Mouse (Mus musculus): ENCODE data around the gene Ube2o. TPM values are rescaled to one million over a fixed set of nuclear protein-coding genes. Genes with fewer than 3 reads are reported as not detected.
"Not testable (repeated sequence)": the region's sequence is repeated elsewhere in the genome, so short reads cannot be mapped to it uniquely, and the experiment has no call there.

Gene Ube2o
- total RNA-seq, 2 experiments from 2014 or later = 32.6 to 39.0 TPM

DNA sequence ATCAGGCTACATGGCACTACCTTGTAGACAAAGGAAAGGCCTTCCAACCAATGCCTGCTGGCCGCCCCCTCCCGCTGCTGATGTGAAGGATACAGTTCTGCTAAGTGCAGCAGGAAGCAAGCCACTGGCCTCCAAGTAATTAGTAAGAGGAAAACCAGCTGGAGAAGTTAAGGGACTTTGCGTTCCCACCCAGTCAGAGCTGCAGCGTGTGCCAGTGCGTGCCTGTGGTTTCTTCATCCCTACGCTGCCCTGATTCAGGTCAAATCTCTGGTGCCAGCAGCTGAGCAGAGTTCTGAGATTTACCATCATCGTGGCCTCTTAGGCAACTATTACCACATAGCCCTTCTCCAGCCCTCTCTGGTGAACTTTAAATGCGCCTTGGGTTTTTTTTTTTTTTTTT, 62.8 kb downstream of the Ube2o start:
- DNase-seq (ENCODE audit: low spot score in 2 of 2) = no peak

DNA sequence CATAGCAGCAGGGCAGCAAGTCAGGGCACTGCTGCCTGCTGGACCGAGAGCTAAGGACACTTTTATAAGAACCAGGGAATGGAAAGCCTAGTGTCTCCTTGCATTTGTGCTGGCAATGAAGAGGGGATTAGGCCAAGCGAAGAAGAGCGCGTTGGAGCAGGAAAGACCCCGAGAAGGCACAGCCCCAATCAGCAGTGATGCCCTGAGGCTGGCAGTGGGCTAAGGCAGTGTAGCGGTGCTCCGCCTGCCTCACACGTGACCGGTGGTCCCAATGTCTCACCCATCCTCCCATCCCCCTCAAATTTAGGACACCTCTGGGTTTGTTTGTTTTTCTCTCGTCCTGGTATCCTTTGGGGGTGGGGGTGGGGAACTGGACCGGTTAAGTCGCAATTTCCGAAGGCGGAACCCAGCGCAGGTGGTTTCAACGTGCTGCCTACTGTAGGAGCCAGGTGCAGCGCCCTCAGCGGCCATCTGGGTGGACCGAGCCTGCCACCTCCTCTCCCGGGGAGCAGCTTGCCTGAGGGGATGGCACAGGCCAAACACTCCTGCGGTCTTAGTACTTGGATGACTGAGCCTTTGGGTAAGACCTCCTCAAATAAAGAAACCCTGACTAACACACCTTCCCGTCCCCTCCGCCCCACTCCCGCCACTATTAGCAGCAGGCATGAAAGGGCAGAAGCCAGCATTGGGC, 65.8 kb downstream of the Ube2o start:
- no peak for DNase-seq (ENCODE audit: low spot score in 2 of 2)

DNA sequence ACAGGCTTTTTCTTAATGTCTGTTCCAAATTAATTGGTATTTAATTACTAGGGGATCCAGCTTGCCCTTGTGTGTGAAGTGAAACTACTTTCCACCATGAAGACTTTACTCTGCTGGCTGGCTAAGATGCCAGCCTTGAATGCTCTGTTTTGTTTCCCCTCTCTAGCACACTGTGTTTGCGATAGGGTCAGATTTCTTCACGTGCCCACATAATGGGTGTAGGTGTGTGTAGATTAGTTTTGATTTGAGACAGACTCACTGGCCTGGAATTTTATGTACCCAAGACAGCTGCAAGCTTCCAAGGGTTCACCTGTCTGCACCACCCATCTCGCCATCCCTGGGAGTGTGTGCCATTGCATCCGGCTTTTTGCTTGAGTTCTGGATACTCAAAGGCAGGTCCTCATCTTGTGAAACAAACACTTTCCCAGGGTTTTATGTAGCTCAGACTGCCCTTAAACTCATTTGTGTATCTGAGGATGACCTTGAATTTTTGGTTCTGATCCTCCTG, 67.7 kb downstream of the Ube2o start:
- no peak for DNase-seq (ENCODE audit: low spot score in 2 of 2)

DNA sequence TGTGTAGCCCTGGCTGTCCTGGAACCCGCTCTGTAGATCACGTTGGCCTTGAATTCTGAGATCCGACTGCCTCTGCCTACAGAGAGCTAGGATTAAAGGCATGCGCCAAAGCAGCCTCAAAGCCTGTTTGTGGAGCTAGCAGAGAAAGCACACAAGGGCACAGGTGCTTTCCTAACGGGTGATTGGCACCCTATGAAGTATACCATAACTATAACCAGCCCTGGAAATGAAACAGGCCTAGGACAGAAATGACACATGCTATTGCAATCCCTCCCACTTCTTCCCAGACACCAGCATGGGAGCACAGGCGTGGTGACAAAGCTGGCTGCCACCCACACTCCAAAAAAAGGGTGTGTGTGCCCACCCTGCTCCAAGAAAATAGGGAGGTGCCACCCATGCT, 68.3 kb downstream of the Ube2o start:
- DNase-seq (ENCODE audit: low spot score in 2 of 2) = no peak

DNA sequence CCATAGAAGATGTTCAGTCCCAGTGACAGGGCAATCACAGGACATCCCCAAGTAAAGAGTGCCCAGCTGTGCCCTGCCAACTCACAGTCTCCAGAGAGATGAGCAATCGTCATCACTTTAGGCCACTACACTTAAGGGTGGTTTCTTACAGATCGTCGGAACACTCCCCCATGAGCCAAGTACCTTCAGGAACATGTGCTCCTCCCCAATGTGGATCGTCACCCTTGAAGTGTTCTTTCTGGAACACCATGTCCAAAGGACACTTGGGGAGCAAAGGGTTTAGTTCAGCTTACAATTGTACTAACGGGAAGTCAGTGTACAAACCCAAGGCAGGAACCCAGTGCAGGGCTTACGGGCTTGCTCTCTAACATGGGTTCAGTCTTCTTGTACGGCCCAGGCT, 69.1 kb downstream of the Ube2o start:
- DNase-seq (ENCODE audit: low spot score in 2 of 2) = no peak

DNA sequence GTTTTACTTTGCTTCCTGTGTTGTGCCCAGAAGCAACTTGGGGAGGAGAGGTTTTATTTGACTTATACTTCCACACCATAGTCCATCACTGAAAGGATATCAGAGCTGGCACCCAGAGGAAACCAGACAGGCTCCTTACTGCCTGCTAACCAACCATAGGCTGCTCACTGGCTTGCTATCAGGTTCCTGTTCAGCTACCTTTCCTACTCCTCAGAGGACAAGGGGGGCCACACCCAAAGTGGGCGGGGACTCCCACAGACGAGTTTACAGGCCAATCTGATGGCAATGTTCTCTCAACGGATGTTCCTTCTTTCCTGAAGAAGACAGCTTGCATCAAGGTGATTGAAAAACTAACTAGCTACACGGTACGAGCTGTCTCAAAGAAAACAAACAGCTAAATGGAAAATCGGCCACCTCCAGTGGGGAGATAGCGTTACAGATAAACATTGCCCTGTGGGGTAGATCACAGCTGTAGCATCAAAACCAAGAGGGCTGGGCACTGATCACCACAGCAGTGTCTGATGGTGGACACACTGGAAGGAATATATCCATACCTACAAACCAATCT, 69.9 kb downstream of the Ube2o start:
- no peak for DNase-seq (ENCODE audit: low spot score in 2 of 2)

DNA sequence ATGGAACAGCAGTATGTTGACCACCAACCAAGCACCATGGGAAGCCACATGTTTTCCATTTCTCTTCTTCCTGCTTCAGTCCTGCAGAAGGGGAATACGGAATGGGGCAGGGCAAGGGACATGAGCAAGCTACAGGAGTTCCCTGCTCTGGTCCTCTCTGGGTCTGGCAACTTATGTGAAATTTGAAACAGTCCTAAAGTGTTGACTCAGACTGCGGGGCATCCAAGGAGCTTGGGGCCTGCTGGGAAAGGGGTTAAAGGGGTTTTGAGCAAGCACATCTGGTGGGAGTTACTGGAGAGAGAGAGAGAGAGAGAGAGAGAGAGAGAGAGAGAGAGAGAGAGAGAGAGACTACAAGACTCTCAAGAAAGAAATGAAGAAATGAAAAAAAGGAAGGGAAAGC, 72.6 kb downstream of the Ube2o start:
- DNase-seq (ENCODE audit: low spot score in 2 of 2) = no peak

DNA sequence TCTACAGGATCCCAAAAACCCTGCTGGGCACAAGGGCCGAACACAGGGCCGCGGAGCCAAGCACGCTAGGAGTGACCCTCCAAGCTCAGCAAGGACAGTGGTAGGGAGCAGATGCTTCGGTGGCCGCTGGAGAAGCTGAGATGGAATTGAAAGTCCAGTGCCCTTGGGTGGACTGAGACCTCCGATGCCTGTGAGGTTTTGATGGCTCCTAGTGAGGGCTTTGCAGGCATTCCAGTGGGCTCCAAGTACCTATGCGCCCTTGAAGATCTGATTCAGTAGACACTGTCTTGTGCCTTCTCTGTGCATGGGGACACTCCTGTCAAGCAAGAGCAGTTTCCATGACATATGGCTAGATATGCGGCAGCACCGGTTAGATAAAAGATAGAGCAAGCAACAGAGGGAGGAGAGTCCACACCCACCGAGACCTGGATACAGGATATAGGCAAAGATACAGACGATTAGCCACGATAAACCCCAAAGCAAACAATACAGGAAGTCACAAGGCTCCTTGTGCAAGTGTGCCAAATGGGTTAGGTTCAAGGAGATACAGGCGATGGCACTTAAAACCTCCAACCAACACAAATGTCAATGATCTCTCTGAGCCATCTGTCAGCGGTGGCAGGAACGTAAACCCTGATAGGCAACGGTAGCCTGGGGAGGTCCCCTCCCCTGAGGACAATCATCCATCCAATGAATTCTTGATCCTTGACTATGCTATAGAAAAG, 74.9 kb downstream of the Ube2o start:
- DNase-seq (ENCODE audit: low spot score in 2 of 2) = no peak

DNA sequence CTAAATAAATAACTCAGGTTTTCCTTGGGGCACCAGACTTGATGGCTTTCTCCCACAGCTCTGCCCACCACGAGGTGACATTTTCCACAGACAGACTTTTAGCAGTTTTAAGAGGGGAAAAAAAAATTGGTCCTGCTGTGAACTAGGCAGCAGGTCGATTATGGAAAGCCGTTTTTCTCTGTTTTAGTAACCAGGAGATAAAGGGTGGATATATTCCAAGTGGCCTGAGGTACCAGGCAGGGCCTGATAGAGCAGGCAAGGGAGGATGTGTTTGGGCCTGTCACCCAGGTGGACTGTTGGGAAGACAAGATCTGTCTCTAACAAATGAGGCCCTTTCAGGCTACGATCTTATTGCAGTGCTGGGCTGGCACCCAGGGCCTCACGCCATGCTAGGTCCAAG, 75.7 kb downstream of the Ube2o start:
- no peak for DNase-seq (ENCODE audit: low spot score in 2 of 2)

DNA sequence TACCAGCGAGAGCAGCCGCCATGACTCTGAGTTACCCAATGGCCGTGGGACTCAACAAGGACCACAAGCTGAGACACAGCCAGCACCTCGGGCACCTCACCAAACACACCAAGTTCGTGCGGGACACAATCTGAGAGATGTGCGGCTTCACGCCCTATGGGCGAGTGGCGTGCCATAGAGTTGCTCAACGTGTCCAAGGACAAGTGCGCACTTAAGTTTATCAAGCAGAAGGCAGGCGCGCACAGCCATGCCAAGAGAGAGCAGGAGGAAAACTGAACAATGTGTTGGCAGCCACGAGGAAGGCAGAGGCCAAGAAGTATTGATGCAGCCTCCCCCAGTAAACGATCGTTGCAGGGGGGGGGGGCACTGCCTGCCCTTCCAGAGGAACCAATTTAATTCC, 76.7 kb downstream of the Ube2o start:
- no peak for DNase-seq (ENCODE audit: low spot score in 2 of 2)

DNA sequence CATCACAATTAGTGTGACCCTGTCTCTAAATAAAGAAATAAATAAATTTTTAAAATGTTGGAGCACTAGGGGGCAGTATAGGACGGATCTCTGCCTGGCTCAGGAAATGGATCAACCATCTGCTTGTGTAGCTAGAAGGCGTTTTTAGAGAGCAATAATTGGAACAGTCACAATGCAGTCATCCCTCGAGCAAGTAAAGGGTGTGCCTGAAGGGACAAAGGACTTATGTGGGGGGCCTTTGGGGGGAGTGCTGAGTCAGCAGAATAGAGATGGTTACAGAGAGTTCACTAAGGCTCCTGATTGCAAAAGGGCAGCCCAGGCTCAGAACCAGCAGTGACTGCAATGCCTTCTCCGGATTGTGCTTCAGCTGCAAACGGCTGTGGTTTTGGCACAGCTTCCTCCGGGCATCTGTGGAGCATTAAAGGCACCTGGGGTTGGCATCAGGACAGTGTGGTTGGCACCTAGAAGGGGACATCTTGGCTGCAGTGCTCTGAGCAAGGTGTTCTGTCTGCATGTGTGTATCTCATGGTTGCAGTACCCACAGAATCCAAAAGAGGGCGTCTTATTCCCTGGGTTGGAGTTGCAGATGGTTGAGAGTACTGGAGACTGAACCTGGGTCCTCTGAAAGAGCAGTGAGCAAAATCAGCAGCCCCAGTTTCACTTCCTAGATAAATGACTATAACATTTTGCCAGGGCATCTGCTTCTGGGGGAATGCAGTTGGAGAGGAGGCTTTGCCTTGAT, 80.1 kb downstream of the Ube2o start:
- no peak for DNase-seq (ENCODE audit: low spot score in 2 of 2)

DNA sequence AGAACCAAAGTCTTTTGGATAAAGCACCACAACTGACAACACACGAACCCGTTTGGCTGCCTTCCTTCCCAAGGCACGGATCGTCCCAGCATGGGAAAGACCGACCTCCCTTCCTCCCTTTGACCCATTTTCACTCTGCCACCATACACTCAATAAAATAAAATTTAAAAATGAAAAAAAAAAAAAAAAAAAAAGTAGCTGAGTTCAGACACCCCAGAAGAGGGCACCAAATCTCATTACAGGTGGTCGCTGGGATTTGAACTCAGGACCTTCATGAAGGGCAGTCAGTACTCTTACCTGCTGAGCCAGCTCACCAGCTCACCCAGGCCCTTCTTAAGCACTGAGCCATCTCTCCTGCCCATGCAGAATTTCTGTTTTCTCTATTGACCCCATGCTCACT, 82.2 kb downstream of the Ube2o start:
- DNase-seq (ENCODE audit: low spot score in 2 of 2) = no peak

DNA sequence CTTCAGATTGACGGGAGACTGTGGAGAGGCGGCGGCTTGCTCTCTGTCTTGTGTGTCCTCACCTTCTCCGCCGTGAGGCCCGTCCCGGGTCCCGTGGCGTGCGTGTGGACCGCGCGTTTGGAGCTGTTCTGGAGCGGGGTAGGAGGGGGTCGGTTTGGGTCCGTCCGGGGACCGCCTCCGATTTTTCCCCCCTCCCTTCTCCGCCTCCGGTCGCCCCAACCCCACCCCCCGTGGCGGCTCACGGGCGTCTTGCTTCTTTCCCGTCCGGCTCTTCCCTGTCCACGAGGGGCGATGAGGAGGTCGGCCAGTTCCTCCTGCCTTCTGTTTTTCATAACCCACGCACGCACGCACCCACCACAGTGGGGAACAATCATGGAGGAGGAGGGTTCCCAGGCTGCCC, 82.7 kb downstream of the Ube2o start:
- no peak for DNase-seq (ENCODE audit: low spot score in 2 of 2)

DNA sequence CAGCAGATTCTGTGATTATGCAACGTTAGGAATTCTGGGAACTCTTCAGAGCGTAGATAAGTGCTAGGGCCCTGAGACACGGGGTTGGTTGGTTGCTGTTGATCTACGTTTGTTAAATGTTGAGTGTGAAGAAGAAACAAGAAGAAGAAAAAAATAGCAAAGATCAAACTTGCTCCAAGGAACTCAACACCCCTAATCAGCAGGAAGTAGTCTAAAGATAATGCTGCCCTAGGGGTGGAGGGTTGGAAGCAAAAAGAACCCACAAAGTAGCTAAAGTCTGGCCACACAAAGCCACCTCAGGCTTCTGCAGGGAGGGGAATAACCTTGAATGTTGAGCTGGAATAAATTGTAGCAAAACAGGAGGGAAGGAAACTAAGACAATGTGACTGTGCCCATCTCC, 83.9 kb downstream of the Ube2o start:
- DNase-seq (ENCODE audit: low spot score in 2 of 2) = no peak

DNA sequence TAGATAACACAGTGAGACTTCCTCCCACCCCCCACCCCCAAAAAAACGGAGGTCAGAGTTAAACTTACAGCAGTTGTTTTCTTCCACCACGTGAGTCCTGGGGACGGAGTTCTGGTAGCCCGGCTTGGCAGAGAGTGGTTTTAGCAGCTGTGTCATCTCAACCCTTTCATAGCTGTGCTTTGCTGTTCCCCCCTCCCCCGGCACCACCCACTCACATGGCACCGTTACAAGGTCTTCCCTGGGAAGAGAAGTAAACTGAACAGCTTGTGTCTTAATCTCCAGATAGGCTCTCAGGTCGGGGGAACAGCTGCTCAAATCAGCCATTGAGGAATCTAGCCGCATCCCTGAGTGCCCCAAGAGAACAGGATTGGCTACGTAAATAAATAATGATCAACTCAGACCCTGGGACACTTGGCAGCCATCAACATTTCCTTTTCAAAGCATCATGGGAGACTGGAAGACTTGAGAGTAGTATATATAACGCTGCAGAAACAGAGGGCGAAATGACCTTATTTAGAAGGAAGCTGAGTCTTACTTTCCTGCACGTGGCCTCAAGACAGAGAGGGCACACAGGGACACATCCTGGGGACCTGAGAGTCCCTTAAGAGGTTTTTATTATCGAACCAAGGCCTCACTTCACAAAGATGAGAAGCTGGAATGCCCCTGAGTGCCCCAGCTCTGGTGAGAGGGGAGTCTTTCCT, 86.6 kb downstream of the Ube2o start:
- no peak for DNase-seq (ENCODE audit: low spot score in 2 of 2)

DNA sequence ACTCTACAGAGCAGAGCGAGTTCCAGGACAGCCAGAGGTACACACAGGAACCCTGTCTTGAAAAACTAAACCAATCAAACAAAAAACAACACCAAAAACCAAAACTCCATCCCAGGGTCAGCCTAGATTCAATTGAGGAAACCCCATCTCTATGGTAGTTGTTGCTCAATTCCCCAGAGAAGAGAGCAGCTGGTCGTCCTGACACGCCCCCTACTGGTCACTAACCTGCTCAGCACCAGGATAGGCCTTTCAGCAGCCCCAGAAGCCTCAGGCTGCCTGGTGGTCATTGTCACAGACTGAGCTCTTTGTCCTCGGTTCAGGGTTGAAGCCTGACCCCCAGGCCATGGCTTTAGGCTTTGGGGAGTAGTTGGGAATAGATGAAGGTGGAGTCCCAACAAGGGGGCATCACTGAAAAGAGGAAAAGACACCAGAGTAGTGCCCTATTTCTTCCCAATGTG, 87.4 kb downstream of the Ube2o start, which contains the start of gene Prpsap1:
Prpsap1 (minus strand) TSS at position 408 of the 458 bp plus-strand sequence.
- no peak for DNase-seq (ENCODE audit: low spot score in 2 of 2)

DNA sequence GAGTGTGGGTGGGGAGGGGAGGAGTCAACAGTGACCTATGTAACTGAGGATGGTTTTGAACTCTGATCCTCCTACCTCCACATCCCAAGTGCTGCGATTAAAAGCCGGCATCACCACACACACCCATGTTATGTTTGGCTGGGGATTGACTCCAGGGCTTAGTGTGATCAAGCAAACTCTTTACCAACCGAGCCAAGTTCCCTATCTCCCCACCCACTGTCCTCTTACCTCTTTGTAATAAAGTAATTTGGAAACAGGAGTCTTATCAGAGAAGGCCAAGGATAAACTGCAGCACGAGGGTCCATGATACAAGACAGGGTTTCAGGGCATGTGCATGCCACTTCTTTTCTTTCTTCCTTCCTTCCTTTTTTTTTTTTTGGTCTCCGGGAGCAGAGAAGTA, 88.1 kb downstream of the Ube2o start:
- DNase-seq (ENCODE audit: low spot score in 2 of 2) = no peak

DNA sequence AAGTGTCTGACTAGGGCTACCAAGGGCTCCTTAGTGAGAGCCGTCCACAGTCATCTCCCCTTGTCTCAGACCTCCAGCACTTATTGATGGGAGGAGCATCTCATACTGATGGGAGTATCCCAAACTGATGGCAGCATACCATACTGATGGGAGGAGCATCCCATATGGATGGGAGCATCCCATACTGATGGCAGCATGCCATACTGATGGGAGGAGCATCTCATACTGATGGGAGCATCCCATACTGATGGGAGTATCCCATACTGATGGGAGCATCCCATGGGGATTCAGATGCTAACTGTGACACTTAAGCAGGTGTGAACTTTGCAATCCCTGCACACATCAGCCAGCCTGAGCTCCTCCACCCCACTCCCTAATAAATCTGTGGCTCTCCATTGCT, 88.7 kb downstream of the Ube2o start:
- not testable (repeated sequence) for DNase-seq (ENCODE audit: low spot score in 2 of 2)

DNA sequence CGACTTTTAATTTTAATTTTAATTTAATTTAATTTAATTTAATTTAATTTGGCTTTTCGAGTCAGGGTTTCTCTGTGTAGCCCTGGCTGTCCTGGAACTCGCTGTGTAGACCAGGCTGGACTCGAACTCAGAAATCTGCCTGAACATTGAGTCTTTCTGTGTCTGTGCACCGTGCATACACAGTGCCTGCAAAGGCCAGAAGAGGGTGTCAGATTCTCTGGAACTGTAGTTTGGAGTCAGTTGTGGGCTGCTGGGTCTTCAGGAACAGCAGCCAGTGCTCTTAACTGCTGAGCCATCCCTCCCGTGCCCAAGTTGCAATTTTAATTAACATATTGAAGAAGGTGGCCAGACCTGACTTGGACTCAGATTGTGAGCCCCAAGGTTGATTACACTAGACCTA, 89.9 kb downstream of the Ube2o start:
- DNase-seq (ENCODE audit: low spot score in 2 of 2) = no peak

DNA sequence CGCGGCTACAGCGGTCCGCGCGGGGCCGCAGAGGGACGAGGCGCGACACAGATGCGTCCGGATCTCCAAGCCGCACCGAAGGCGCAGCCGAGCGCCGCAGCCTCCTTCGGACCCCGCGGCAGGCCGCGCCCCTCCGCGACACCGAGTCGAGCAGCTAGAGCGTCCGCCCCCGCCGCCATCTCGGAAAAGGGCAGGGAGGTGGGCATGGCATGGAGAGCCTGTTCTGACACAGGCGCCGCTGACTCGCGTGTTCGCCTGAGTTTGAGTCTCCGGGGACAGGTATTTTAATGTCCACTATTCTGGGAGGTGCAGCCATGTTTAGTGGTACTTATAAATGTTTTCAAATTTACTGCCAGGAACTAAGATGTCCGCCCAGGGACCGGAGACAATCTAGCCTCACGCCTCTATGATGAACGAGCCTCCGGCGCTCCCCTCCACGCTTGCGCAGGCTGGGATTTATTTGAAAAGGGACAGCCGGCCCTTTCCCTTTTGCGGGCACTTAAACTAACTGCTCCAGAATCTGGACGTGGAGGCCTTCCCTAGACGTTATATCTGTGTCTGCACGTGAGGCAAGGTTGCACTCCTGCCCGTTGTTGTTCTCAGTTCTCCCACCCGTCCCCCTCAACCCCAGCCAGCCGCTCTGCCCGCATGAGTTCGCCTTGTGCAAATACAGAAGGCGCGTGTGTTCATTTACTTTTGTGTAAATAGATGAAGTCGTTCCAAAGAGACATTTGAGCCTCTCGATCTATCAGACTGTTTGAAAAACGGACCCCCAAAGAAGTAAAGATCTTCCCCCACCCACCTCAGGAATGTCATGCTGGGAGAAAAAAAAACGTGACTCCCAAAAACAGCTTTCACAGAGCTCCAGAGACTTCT, 90.8 kb downstream of the Ube2o start:
- DNase-seq (ENCODE audit: low spot score in 2 of 2) = peak; percentile 73 to 80

Measured in adrenal gland, postnatal 4 days (tissue).